Mouse (Mus musculus): ENCODE measurements around the gene Col23a1.
"Not testable (repeated sequence)": the region's sequence is repeated elsewhere in the genome, so short reads cannot be mapped to it uniquely, and the experiment has no call there.

The Col23a1 gene

GRCm38 (mm10) chr11:51328387-51328942 is 38.7 kb downstream of the Col23a1 start:
- no peak for DNase-seq (ENCODE audit: low spot score in 2 of 2)

- no peak for DNase-seq (ENCODE audit: low spot score in 2 of 2)
Measured at GRCm38 (mm10) chr11:51329837-51330714, 40.4 kb downstream of the Col23a1 start.

- no peak for DNase-seq (ENCODE audit: low spot score in 2 of 2)
Measured at GRCm38 (mm10) chr11:51334017-51334416, 44.3 kb downstream of the Col23a1 start.

GRCm38 (mm10) chr11:51337585-51337984 is 47.9 kb downstream of the Col23a1 start:
- no peak for DNase-seq (ENCODE audit: low spot score in 2 of 2)

GRCm38 (mm10) chr11:51338416-51338815 is 48.7 kb downstream of the Col23a1 start:
- no peak for DNase-seq (ENCODE audit: low spot score in 2 of 2)

- DNase-seq (ENCODE audit: low spot score in 2 of 2) = no peak
Measured at GRCm38 (mm10) chr11:51341091-51341490, 51.4 kb downstream of the Col23a1 start.

- peak in 1 of 2 experiments; percentile 45 for DNase-seq (ENCODE audit: low spot score in 2 of 2)
Measured at GRCm38 (mm10) chr11:51342776-51343175, 53.1 kb downstream of the Col23a1 start.

GRCm38 (mm10) chr11:51343312-51343711 is 53.6 kb downstream of the Col23a1 start:
- DNase-seq (ENCODE audit: low spot score in 2 of 2) = peak; percentile 66 to 77

- peak in 1 of 2 experiments; percentile 21 for DNase-seq (ENCODE audit: low spot score in 2 of 2)
Measured at GRCm38 (mm10) chr11:51343728-51344289, 54.1 kb downstream of the Col23a1 start.

GRCm38 (mm10) chr11:51345481-51346465 is 56.1 kb downstream of the Col23a1 start:
- DNase-seq (ENCODE audit: low spot score in 2 of 2) = peak; percentile 39 to 57

GRCm38 (mm10) chr11:51347756-51348155 is 58.0 kb downstream of the Col23a1 start:
- no peak for DNase-seq (ENCODE audit: low spot score in 2 of 2)

GRCm38 (mm10) chr11:51349665-51350064 is 59.9 kb downstream of the Col23a1 start:
- no peak for DNase-seq (ENCODE audit: low spot score in 2 of 2)

- DNase-seq (ENCODE audit: low spot score in 2 of 2) = no peak
Measured at GRCm38 (mm10) chr11:51351151-51351550, 61.4 kb downstream of the Col23a1 start.

GRCm38 (mm10) chr11:51351841-51352240 is 62.1 kb downstream of the Col23a1 start:
- no peak for DNase-seq (ENCODE audit: low spot score in 2 of 2)

GRCm38 (mm10) chr11:51353746-51354145 is 64.0 kb downstream of the Col23a1 start:
- DNase-seq (ENCODE audit: low spot score in 2 of 2) = no peak

GRCm38 (mm10) chr11:51358981-51359380 is 69.3 kb downstream of the Col23a1 start:
- DNase-seq (ENCODE audit: low spot score in 2 of 2) = not testable (repeated sequence)

- no peak for DNase-seq (ENCODE audit: low spot score in 2 of 2)
Measured at GRCm38 (mm10) chr11:51364353-51364752, 74.6 kb downstream of the Col23a1 start.

GRCm38 (mm10) chr11:51367334-51367733 is 77.6 kb downstream of the Col23a1 start:
- no peak for DNase-seq (ENCODE audit: low spot score in 2 of 2)

GRCm38 (mm10) chr11:51370273-51370672 is 80.6 kb downstream of the Col23a1 start:
- no peak for DNase-seq (ENCODE audit: low spot score in 2 of 2)

- DNase-seq (ENCODE audit: low spot score in 2 of 2) = no peak
Measured at GRCm38 (mm10) chr11:51371321-51371720, 81.6 kb downstream of the Col23a1 start.

GRCm38 (mm10) chr11:51371926-51372325 is 82.2 kb downstream of the Col23a1 start:
- DNase-seq (ENCODE audit: low spot score in 2 of 2) = no peak

GRCm38 (mm10) chr11:51377199-51377598 is 87.5 kb downstream of the Col23a1 start:
- no peak for DNase-seq (ENCODE audit: low spot score in 2 of 2)

Measured in heart, adult 9 months (tissue).